Mouse (Mus musculus): Measurements from ENCODE around the gene Ror2.

The Ror2 gene

GRCm38 (mm10) chr13:53195951-53196677 is 89.8 kb downstream of the Ror2 start:
- intact Hi-C loops (cut with DNase I): no loop called here

DNA sequence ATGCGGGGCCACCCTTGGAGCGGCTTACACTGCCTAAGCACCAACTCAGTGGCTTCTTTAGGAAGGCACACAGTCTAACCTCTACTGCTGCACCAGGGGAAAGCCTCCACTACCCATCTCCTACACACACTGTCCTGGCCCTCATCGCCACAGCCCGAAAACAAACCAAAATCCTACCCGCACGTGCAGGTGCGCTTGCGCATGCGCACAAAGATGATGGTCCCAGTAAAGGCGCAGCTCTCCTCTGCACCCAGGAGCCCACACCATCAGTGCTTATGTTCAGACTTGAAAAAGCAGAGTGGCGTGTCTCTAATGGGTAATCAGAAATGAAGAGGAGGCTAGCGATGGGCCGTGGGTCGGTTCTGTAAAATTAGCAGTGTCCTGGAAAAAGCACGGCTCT is 91.6 kb downstream of the Ror2 start:
- intact Hi-C loops (cut with DNase I): no loop called here

- intact Hi-C loops (cut with DNase I): no loop called here
Measured at GRCm38 (mm10) chr13:53193713-53194112, 92.2 kb downstream of the Ror2 start.

DNA sequence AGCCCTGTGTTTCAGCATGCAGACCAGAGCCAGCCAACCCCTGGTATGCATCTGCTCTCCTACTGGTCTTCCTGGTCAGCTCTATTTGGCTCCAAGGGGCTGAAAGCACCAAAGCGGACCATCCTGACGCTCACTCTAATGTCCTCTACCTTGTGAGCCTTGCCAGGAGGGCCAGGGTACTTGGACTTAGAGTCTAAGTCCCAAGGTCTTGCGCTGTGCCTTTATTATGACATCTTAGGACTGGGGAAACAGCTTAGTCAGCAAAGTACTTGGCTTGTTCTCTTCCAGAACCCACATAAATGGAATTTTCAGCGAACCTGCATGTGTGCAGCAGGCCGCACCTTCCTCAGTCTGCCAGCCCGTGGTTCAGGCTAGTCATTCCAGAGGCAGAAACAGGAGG is 93.6 kb downstream of the Ror2 start:
- intact Hi-C loops (cut with DNase I): no loop called here

- intact Hi-C loops (cut with DNase I): no loop called here
Measured at GRCm38 (mm10) chr13:53191657-53192056, 94.3 kb downstream of the Ror2 start.

- intact Hi-C loops (cut with DNase I): no loop called here
Measured at GRCm38 (mm10) chr13:53188935-53189334, 97.0 kb downstream of the Ror2 start.

DNA sequence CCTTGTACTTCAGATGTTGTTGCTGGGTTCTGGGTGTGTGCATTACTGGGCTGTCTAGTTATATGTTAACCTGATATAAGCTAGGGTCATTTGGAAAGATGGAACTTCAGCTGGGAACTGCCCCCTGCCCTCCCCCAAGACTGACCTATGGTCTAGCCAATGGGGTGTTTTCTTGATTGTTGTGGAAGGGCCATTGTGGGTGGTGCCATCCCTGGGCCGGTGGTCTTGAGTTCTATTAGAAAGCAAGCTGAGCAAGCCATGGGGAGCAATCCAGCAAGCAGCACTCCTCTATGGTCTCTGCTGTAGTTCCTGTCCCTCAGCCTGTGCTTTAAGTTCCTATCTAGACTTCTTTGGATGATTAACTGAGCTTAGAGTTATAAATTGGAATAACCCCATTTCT is 101.1 kb downstream of the Ror2 start:
- intact Hi-C loops (cut with DNase I): no loop called here

- intact Hi-C loops (cut with DNase I): no loop called here
Measured at GRCm38 (mm10) chr13:53184149-53184548, 101.8 kb downstream of the Ror2 start.

GRCm38 (mm10) chr13:53183161-53183577 is 102.8 kb downstream of the Ror2 start:
- intact Hi-C loops (cut with DNase I): no loop called here

DNA sequence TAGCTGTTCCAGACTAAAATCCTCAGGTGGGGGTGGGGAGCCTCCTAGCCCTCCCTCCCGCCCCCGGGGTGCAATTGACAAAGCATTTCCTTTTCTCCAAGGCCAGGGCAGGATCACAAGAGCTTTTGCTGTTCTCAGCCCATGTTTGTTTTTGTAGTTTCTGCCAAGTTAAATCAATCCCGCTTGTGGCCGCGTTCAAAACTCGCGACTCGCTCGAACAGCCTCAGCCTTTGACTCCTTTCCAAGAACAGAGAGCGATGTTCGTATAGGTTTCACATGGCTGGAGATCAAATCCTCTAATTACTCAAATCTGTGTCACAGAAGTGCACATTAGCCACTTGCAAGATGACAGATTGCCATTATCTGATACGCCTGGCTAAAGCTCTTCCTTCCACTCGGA is 107.3 kb downstream of the Ror2 start:
- intact Hi-C loops (cut with DNase I): no loop called here

GRCm38 (mm10) chr13:53178171-53178570 is 107.8 kb downstream of the Ror2 start:
- intact Hi-C loops (cut with DNase I): no loop called here

- intact Hi-C loops (cut with DNase I): no loop called here
Measured at GRCm38 (mm10) chr13:53177424-53177718, 108.6 kb downstream of the Ror2 start.

GRCm38 (mm10) chr13:53176695-53177423 is 109.1 kb downstream of the Ror2 start:
- intact Hi-C loops (cut with DNase I): no loop called here

DNA sequence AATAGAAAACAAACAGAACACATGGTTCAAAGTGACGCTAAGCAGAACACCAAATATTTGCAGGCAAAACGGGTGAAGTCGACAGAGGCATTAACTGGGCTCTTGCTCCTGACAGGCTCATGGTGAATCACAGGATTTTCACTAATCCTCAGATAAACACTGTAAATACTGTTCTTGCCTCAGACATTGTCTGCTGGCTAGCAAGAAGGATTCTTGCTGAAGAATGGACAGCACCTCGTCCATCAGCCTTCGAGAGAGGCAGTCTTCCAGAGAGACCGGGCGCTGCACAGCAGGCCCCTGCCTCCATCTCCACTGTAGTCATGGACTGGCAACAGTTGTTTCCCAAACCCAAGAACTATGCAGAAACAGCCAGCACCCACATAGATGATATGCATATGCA is 110.9 kb downstream of the Ror2 start:
- intact Hi-C loops (cut with DNase I): no loop called here

DNA sequence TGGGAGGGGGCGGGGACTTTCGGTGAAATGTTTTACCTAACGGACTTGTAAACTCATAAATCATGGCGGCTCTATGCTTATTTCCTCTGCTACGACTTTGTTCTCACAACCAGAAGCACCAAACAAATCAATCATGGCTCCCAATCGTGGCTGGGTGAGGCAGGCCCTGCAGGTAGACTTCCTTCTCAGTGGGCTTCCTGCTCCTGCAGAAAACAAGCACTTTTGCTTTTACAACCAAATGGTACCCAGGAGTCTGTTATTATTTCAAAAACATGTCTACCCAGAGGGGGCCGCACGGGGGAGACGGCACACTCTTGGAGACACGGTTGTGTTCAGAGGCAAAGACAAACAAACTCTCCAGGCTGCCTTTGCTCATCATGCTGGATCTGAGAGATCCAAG is 122.3 kb downstream of the Ror2 start:
- intact Hi-C loops (cut with DNase I): no loop called here

- intact Hi-C loops (cut with DNase I): no loop called here
Measured at GRCm38 (mm10) chr13:53163060-53163459, 122.9 kb downstream of the Ror2 start.

GRCm38 (mm10) chr13:53159501-53159900 is 126.4 kb downstream of the Ror2 start:
- intact Hi-C loops (cut with DNase I): no loop called here

DNA sequence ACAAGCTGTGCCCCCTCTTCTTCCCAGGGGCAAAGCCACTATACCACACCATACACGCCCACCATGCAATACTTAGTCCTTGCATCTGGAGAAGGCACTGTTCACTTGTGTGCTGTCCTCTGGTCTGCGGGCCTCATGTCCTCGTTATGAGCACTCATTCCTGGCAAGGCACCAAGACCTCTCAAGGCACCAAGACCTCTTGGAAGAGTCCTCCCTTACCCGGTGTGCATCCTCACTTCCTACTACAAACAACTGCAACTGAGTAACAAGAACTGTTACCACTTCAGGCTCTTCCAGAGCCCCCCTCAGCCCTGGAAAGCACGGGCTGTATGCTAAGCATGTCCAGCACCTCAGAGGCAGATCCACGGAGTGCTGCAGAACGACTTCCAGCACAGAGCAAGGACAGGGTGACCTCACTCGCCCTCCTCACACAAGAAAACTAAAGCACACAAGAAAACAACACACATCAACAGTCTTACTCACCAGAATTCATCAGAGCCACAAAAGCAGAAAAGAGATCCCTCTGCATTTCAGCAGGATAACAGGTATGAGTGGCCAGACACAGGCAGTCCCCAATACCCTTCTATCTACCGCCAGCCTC is 127.4 kb downstream of the Ror2 start:
- intact Hi-C loops (cut with DNase I): no loop called here

DNA sequence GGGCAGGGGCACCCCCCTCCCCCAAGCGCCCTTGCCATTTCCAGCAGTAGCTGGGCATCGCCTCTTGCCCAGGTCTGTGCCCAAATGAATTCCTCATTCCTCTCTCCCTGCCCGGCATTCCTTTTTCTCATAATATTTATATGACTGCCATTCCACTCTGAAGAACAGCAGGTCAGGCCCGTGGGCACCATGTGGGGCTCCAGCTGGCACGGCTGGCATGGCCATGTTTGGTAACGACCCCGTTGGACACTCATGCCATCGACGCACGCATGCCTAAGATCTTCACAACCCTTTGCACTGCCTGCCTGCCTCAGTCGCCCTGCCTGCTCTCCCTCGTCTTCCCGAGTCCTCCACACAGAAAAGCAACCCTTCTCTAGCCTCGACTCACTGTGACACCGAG is 129.0 kb downstream of the Ror2 start:
- intact Hi-C loops (cut with DNase I): no loop called here

DNA sequence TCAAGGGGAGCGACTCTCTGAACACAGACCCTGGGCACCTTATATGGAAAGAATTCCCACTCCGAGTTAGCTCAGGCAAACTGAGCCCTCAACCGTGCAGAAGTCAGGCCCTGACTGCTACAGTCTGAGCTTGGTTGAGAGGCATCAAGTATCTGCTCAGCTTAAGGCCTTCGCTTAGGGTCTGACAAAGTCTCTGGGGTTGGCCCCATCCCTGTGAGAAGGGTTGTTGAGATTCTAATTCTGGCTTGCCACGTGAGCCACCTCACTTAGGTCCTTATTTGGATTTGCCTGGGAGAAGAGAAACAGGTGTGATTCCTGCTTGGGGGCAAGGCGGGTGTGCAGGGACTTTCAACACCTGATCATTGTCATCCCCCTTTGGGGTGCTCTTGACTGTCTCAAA is 129.6 kb downstream of the Ror2 start:
- intact Hi-C loops (cut with DNase I): no loop called here

DNA sequence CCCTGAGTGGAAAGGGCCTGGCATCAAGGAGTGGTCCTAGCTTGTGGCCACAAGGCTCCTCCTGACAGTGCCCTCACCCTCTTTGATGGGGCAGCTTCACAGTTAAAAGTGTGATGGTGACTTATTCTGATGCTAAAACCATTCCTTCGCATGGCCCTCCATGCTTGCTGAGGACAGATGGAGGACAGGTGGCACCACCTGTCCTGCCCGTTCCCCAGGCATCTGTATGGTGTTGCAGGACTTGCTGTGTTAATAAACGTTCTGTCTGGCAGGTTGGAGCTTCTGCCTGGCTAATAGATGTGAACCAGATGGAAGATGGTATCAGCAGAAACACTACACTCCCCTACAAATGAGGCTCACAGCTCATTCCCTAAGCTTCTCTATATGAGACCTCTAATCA is 140.4 kb downstream of the Ror2 start:
- intact Hi-C loops (cut with DNase I): no loop called here

DNA sequence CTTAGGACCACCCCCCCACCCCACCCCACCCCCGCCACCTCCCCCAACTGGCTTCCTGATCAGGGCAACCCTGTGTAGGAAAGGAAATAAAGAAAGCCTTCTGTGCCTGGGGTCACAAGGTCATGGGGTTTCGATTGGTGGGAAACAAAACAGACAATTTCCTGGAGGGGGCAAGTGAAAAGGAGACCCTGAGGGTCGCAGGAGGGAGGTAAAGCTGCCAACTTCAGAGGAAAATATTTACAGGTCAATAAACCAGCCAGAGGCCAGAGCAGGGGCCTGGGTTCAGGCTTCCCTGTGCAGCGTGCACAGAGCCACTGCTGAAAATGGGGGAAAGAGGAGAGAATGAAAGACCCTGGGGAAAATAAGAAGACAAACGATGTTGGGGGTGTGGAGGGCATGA is 142.8 kb downstream of the Ror2 start:
- intact Hi-C loops (cut with DNase I): no loop called here

DNA sequence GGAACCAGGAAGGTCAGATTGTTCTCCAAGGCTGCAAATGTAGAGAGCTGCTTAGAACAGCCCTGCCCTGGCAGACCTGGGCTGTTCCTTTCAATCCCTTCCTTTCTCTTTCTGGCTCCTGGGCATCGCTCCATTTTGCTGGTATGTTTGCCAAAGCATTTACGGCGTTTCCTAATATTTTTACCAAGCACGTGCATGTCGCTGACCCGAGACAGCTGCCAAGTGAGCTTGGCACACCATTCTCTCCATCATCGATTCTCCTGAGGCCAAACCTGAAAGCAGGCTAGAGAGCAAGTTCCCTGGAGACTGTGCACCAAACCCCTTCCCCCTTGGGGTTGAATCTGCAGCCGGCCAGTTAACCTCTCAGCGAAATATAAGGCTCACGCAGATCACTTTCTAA is 143.7 kb downstream of the Ror2 start:
- intact Hi-C loops (cut with DNase I): no loop called here

Data from adrenal gland (tissue).